Mouse (Mus musculus) macrophage (primary cell): Measurements from ENCODE around the gene Mical3. TPM values are rescaled to one million over a fixed set of nuclear protein-coding genes. Genes with fewer than 3 reads are reported as not detected.

Experiments used
- H3K27ac ChIP-seq: fragments of 350-480 bp; formaldehyde crosslinking; 2 replicates; pipeline ENCODE4 v1.9.0; 2021
- H3K36me3 ChIP-seq: fragments of 350-480 bp; formaldehyde crosslinking; 2 replicates; pipeline ENCODE4 v1.9.0; 2021; ENCODE audit errors: inconsistent target
- H3K4me3 ChIP-seq: fragments of 350-480 bp; formaldehyde crosslinking; 2 replicates; pipeline ENCODE4 v1.9.0; 2021; ENCODE audit errors: inconsistent target
- H3K79me2 ChIP-seq: fragments of 350-480 bp; formaldehyde crosslinking; 2 replicates; pipeline ENCODE4 v1.9.0; 2021; ENCODE audit errors: inconsistent target
- WGBS: methylation state at CpG from one replicate; pipeline ENCODE4 v1.1.7; 2026; ENCODE audit warnings: inconsistent platforms; ENCODE audit not compliant: missing documents; 5-methylcytosine and 5-hydroxymethylcytosine counted together
- polyA plus RNA-seq: library from polyadenylated mRNA; stranded (reverse); fragments of 250-400 nt; gene quantifications from 3 replicates; pipeline ENCODE4 v1.2.4, GENCODE M21; 2018; ENCODE audit warnings: inconsistent platforms

Gene Mical3
- polyA plus RNA-seq, 1 experiment from 2014 or later: 1.1 TPM

DNA sequence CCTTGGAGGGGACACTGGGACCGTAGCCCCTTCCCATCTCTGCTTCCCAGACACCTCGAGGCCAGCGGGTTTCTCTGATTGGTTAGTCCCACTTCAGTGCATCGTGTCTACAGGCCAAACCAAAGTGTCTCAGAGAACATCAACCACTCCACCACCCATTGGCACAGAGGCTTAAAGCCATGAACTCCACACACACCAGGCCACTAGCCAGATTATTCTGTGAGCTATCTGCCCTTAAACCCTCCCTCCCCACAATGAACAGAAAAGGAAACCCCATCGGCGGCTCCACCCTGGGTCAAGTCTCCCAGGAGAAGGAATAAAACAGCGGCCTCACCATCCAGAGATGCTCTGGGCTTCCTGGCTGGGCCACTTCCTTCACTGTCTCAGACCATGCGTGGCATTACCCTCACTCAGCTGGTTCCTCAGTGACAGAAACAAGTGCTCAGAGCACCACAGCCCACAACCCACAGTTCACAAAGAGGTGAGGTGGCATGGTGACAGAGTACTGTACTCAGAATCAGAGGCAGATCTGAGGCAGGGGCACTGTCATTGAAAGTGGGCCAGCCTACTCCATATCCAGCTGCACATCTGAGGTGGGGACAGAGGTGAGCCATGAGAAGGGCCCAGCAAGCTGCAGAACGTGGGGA lies 60.1 kb downstream of the Mical3 start:
- no peaks in the 10 kb centered on the region for H3K79me2 ChIP-seq
- H3K4me3 ChIP-seq: no peak overlapping the region
- no peak overlapping the region for H3K27ac ChIP-seq
- H3K36me3 ChIP-seq: no peaks in the 10 kb centered on the region
- 59% methylated on average over 9 of the region's 9 CpGs for WGBS

DNA sequence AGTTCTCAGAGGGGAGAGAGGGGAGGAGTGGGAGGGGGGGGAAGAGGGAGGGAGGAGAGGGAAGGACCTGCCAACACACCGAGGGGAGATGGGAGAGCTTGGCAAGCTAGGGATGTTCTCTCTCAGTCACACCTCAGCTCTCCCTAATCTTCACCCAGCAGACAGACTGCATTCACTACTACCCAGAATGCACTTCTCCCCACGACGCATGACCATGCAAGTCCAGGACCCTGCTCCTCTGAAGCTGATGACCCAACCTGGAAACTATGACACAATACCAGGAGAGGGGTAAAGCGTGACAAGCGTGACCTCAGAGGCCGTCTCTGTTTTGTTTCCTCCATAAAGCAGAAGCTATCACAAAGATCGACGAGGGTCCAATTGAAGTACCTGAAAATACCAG lies 61.6 kb downstream of the Mical3 start:
- WGBS: 32% methylated on average over 8 of the region's 8 CpGs
- Histone ChIP-seq H3K27ac (no peak overlapping the region), H3K4me3 (no peak overlapping the region), H3K36me3 (no peaks in the 10 kb centered on the region), H3K79me2 (no peaks in the 10 kb centered on the region)

DNA sequence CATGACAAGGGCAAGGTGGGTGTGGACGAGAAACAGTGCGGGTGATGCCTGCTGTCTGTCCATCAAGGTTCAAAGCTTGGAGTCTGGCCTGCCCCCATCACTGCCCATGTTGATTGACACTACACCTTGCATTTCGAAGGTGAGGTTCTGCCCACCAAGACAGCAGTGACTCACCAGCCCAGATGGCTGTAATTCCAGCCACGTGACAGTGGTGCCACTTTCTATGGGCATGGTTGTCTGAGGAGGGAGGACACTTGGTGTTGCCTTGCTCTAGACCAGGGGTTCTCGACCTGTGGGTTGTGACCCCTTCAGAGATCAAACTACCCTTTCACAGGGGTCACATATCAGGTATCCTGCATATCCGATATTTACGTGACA lies 62.7 kb downstream of the Mical3 start:
- Histone ChIP-seq H3K36me3 (no peaks in the 10 kb centered on the region), H3K4me3 (no peak overlapping the region), H3K79me2 (no peaks in the 10 kb centered on the region), H3K27ac (no peak overlapping the region)
- 94% methylated on average over 6 of the region's 7 CpGs for WGBS

DNA sequence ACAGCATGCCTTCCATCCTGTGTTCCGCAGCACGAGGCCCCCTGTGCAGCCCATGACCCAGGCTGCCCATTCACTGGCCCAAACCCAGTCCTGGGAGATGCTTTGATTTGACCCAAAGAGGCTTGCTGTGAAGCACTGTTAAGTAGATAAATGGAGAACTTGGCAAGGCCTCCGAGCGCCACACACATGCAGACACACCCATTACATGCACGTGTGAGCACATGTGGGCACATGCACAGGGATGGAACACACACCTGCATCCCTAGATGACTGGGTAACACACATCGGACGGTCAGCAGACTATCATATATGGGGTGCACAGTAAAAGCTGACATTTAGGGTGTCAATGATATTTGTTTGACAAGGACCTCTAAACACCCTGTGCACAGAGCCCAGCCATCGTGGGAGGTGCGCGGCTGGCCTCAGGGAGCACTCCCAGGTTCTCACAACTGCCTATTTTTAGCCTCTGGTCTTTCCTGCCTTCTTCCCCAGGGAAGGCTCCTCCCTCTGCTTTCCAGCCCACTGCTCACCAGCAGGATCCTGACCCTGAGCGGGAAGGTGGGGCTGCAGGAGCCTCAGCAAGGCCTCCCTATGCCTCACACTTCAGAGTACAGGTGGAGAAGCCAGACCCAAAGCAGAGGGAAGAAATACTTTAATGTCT lies 63.2 kb downstream of the Mical3 start:
- WGBS: 91% methylated on average over 11 of the region's 11 CpGs
- H3K36me3 ChIP-seq: no peaks in the 10 kb centered on the region
- H3K27ac ChIP-seq: no peak overlapping the region
- H3K4me3 ChIP-seq: no peak overlapping the region
- H3K79me2 ChIP-seq: no peaks in the 10 kb centered on the region

DNA sequence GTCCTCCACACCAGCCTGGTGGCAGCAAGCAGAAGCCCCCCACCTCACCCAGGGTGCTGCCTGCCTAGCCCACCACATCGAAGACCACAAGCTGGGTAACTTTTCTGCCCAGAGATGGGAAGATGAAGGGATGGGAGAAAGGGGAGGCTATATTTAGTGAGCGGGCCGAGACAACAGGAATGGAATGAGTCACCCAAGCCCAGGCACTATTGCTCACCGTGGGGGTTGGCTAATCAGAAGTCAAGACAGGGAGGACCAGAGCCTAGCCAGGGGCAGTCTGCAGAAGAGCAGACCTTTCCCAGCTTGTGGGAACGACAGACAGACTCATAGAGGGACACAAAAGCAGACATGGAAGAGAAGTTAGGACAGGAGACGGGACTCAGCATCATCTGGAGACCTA lies 64.0 kb downstream of the Mical3 start:
- Histone ChIP-seq H3K79me2 (no peaks in the 10 kb centered on the region), H3K27ac (no peak overlapping the region), H3K4me3 (no peak overlapping the region), H3K36me3 (no peaks in the 10 kb centered on the region)
- 52% methylated on average over 6 of the region's 6 CpGs for WGBS

DNA sequence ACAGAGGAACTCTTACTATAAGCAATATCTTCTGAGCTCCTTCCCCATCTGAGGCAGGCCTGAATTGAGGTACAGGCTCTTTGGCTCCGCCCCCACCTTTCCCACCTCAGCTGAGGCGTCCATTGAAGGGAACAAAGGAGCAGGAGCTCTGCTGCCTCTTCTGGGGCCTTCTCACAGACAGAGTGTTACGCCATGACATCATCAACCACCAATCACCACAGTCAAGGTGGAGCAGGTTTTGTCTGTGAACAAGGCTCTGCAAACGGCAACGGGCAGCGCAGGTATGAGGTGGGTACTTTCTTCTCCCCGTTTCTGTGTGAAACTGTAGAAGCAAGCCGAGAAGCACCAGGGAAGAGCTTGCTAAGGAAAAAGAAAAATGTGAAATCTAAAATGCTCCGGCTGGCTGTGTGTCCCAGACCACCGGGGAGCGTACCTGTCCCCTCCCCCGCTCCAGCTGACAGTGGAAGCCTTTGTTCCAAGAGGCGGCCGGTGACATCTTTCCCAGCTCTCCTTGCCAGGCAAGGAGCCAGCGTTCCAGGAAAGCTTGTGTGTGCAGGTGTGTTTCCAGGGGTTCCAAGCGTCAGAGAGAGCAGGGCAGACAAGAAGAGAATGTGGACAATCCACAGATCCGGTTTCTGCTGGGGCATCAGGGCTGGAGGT lies 66.3 kb downstream of the Mical3 start:
- Histone ChIP-seq H3K79me2 (no peaks in the 10 kb centered on the region), H3K27ac (no peak overlapping the region)

DNA sequence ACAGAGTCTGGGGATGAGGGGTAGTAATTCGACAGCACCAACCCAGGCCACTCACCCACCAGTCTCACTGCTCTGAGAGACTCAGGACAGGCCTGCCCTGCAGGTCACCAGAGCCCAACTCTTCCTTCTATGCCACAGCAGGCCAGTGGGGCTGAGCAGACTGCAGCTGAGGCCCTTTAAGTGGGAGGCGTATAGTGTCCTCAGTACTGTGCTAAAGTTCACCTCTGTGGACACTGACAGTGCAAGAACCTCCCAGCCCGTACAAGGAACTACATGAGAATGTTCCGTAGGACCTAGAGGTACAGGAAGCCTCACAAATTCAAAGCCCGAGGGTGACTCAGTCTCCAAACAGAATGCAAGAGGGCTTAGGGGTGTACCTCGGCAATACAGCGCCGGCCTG lies 67.0 kb downstream of the Mical3 start:
- 85% methylated on average over 8 of the region's 8 CpGs for WGBS
- Histone ChIP-seq H3K79me2 (no peaks in the 10 kb centered on the region), H3K36me3 (no peaks in the 10 kb centered on the region), H3K27ac (no peak overlapping the region), H3K4me3 (no peak overlapping the region)

More for the DNA sequence above, 66.3 kb downstream of the Mical3 start:
- WGBS: 94% methylated on average over 17 of the region's 17 CpGs
- H3K36me3 ChIP-seq: no peaks in the 10 kb centered on the region
- no peak overlapping the region for H3K4me3 ChIP-seq

DNA sequence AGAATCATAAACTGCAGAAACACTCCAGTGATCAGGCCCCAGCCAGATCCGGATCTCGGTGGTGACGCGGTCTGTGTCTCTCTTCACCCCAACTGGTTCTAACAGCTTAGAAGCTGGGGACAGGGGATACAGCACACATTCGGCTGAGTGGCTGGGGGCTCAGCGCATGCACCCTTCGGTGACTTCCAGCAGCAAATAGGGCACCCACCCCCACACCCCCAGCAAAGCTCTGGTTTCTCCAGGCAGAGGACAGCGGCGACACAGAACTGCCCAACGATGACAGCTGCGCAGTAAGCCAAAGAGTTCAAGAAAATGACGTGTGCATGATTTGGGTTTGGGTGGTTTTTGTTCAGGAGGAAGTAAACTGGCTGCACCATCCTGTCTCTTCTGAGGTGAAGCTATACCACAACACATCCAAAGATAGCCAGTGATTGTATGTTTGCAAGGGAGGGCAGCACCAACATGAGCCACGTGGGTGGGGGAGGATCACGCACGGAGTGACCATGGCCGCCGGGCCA lies 67.8 kb downstream of the Mical3 start:
- H3K36me3 ChIP-seq: no peaks in the 10 kb centered on the region
- 51% methylated on average over 17 of the region's 17 CpGs for WGBS
- H3K4me3 ChIP-seq: no peak overlapping the region
- H3K27ac ChIP-seq: no peak overlapping the region
- no peaks in the 10 kb centered on the region for H3K79me2 ChIP-seq

DNA sequence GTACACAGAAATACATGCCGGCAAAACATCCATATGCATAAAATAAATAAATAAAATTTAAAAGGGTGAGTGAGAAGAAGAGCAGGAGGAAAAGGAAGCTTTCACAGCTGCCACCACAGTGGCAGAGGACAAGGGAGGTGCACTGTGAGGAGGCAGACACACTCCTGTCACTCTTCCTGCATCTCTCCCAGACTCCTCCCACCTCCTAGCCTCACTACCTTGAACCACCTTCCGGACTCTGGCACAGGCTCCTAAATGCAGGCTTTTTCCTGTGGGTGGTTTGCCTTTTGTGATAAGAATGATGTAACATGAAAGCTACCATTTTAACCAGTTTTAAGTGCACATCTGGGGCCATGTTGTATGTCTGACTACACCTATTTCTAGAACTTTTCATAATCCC lies 72.8 kb downstream of the Mical3 start:
- H3K27ac ChIP-seq: no peak overlapping the region
- no peak overlapping the region for H3K4me3 ChIP-seq
- WGBS: 100% methylated on average over 2 of the region's 2 CpGs

DNA sequence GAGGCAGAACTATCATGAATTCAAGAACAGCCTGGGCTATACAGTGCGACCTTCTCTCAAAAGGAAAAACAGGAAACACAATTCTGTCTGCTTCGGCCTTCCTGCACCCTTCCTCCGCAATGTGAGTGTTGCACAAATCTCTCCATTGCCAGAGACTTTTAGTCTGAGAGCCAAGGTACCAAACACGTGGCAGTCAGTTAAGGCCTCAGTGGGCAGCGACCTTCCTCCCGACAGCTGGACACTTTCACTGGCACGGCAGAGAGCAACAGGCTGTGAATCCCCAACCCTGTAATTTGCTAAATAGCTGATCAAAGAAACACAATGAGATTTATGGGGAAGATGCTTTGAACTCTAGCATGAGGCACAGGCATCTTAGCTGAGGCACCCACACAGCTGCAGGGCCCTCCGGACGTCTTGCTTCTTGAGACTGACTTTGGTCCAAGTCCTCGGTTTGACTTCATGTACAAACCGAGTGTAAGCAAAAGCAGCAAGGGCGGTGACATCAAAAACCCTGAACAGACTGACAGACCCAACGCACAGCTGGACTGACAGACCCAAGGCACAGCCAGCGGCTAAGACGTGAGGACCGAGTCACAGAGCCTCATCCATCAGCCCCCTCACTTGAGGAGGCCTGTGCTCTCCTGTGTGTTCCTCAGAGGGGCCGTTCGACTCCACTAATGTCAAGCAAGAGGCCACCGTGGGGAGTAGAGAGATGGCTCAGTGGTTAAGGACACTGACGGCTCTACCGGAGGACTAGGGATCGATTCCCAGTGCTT lies 73.4 kb downstream of the Mical3 start:
- no peaks in the 10 kb centered on the region for H3K79me2 ChIP-seq
- H3K36me3 ChIP-seq: no peaks in the 10 kb centered on the region
- no peak overlapping the region for H3K4me3 ChIP-seq
- 82% methylated on average over 22 of the region's 22 CpGs for WGBS
- no peak overlapping the region for H3K27ac ChIP-seq

More for the DNA sequence above, 72.8 kb downstream of the Mical3 start:
- Histone ChIP-seq H3K79me2 (no peaks in the 10 kb centered on the region), H3K36me3 (no peaks in the 10 kb centered on the region)

DNA sequence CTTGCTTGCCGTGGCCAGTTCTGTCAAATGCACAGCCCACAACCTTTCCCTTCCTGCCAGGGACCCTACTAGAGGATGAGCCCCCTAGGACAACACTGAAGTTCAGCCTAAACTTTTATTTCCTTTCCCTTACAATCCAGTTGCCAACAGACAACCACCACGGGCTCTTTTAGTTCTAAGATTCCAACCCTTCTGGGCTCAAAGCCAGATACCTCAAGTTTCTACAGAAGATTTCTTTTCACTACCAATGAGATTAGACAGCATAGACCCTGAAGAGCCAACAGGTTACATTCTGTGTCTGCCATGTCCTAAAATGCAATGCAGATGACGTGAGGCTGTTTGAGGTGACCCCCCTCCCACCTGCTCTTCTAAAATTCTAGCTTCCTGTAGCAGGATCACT lies 75.3 kb downstream of the Mical3 start:
- WGBS: 49% methylated on average over 3 of the region's 3 CpGs
- no peaks in the 10 kb centered on the region for H3K36me3 ChIP-seq
- no peaks in the 10 kb centered on the region for H3K79me2 ChIP-seq
- no peak overlapping the region for H3K27ac ChIP-seq
- no peak overlapping the region for H3K4me3 ChIP-seq

DNA sequence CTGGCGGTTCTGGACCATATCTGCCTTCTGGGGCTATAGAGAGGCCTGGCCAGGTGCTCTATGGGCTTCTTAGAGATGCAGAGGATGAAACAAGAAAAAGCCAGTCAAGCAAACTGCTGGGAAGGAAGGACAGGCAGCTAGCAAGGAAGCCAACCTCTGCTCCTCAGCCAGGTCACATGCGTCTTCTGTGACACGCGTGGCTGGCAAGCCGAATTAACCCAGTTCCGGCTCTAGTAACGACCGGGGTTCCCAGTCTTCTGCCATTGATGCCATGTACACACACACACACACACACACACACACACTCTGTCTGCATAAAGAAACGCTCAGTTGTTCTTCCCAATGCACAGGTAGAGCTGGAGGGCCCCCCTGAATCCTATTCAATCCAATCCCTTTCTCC lies 75.9 kb downstream of the Mical3 start:
- Histone ChIP-seq H3K79me2 (no peaks in the 10 kb centered on the region), H3K4me3 (no peak overlapping the region), H3K36me3 (no peaks in the 10 kb centered on the region), H3K27ac (no peak overlapping the region)
- WGBS: 89% methylated on average over 9 of the region's 9 CpGs

DNA sequence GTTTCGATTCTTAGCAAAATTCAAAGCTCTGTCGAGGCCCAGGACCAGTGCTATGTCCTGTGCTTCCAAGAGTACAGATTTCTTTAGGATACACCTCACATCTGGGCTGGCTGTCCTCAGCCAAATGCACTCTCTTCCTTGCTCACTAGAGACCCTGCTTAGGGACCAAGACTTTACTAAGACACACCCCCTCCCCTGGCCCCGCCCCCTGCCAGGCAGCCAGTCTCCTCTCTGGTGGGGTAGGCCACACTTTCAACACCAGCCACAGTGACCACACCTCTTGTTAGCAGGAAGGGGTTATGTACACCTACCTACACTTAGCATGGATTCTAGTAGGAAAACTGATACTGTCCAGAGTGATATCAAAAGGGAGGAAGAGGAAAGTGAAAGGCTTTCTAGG lies 76.5 kb downstream of the Mical3 start:
- H3K79me2 ChIP-seq: no peaks in the 10 kb centered on the region
- H3K4me3 ChIP-seq: no peak overlapping the region
- H3K36me3 ChIP-seq: no peaks in the 10 kb centered on the region
- H3K27ac ChIP-seq: no peak overlapping the region
- WGBS: 82% methylated on average over 3 of the region's 3 CpGs

DNA sequence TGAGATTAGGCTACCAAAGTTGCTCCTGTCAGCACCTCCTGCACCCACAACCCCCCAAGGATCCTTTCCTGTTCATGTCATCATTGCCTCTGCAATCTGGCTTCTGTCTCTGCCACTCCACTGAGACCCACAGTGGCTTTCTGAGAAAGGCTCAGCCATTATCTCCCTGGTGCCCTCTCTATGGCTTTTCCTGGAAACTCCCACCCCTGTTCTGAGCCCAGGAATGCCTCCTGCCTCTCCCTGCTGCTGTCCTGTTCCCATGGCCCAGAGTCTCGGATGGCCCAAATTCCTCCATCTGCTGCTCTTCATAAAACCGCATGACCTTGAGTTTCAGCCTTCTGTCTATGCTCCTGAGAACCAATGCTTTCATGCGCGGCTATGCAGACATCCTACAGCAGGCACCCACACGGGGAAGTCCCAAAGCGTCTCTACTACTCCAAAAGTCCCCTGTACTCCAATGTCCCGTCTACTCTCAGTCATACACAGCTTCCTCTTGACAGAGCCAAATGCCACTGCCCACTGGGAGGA lies 77.2 kb downstream of the Mical3 start:
- WGBS: 61% methylated on average over 7 of the region's 7 CpGs

More for the DNA sequence above, 77.2 kb downstream of the Mical3 start:
- Histone ChIP-seq H3K36me3 (no peaks in the 10 kb centered on the region), H3K27ac (no peak overlapping the region), H3K79me2 (no peaks in the 10 kb centered on the region), H3K4me3 (no peak overlapping the region)
